Mouse (Mus musculus) CH12.LX (cell line): ENCODE data around the gene Polh.

Experiments used
- ETS1 ChIP-seq: conservative IDR thresholded peaks from 2 replicates; pipeline ENCODE4 v1.6.1; 2012; ENCODE audit warnings: low read depth, mild to moderate bottlenecking, inconsistent platforms, low read length, improper control_type of control experiment, moderate library complexity
- MEF2A ChIP-seq: IDR thresholded peaks from 2 replicates; pipeline ENCODE4 v1.6.1; 2014; ENCODE audit warnings: low read depth, mild to moderate bottlenecking, inconsistent platforms, low read length, improper control_type of control experiment, borderline replicate concordance
- POLR2A ChIP-seq: IDR thresholded peaks from 2 replicates; pipeline ENCODE4 v1.6.1; 2011; ENCODE audit warnings: low read depth, mild to moderate bottlenecking, improper control_type of control experiment, low read length

DNA sequence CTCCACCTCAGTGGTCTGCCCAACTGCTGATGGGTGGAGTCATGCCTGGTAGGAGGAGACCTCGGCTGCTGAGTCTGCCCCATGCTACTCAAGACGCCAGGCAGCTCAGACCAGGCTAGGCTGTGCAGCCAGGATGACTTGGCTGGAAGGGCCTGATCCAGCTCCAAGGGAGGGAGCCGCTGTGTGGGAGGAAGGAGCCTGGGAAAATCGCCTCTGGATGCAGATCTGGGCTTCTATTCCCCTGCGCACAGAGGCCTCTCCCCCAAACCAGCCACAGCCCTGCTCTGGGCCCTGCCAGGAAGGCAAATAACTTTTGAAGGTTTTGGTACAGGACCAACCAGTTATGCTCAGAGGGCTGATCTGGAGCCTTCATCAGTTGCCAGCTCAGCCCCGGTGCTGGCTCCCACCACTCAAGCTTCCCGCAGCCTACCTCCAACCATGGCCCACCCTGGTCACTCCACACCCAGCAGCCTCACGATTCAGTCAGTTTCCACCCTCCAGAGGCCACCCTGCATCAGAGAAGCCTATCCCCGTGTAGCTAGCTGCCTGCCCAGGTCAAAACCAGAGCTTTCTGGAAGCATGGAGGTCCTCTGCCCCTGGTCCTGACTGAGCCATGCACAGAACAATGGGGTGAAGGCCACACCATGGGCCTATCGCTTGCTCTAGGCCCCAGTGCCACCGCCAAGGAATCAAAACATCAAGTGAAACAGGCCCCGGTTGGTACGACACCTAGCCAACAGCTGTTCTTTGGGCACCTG lies 72.5 kb downstream of the Polh start:
- no peak for TF ChIP-seq MEF2A
- TF ChIP-seq ETS1, result no peak
- no peak for TF ChIP-seq POLR2A
